Mouse (Mus musculus) intestine, embryonic 14.5 days (tissue): ENCODE measurements around the gene Foxn3. TPM values are rescaled to one million over a fixed set of nuclear protein-coding genes. Genes with fewer than 3 reads are reported as not detected.

ENCODE experiments used
- ATAC-seq: fragments of 200-750 bp; cut with Nextera tagmentation; replicated peaks from 2 replicates; pipeline ENCODE4 v1.8.0; 2017; ENCODE audit warnings: low read depth, moderate number of reproducible peaks, moderate TSS enrichment, moderate library complexity; ENCODE audit not compliant: low FRiP score, low TSS enrichment
- DNase-seq: peaks from one replicate; pipeline ENCODE4 v3.0.0-alpha.2; 2018; ENCODE audit warnings: low spot score
- H3K27ac ChIP-seq: fragments of 300-500 bp; sonication (generic); 2 replicates; pipeline ENCODE4 v1.5.1; 2014; ENCODE audit warnings: low read depth, mild to moderate bottlenecking, control low read depth
- H3K27me3 ChIP-seq: fragments of 300-500 bp; sonication (generic); replicated peaks from 2 replicates; pipeline ENCODE4 v1.6.1; 2014; ENCODE audit warnings: low read length, control low read depth; ENCODE audit not compliant: control insufficient read depth, insufficient read depth
- H3K36me3 ChIP-seq: fragments of 300-500 bp; sonication (generic); 2 replicates; pipeline ENCODE4 v1.6.1; 2014; ENCODE audit warnings: low read length, control low read depth; ENCODE audit not compliant: control insufficient read depth, insufficient read depth
- H3K4me1 ChIP-seq: fragments of 300-500 bp; sonication (generic); replicated peaks from 2 replicates; pipeline ENCODE4 v1.6.1; 2014; ENCODE audit warnings: low read length, control low read depth, mixed read lengths; ENCODE audit not compliant: control insufficient read depth, insufficient read depth
- H3K4me2 ChIP-seq: fragments of 300-500 bp; sonication (generic); 2 replicates; pipeline ENCODE4 v1.6.1; 2014; ENCODE audit warnings: low read length
- H3K4me3 ChIP-seq: fragments of 300-500 bp; sonication (generic); 2 replicates; pipeline ENCODE4 v1.5.1; 2014; ENCODE audit warnings: low read depth, low read length, control low read depth, mixed read lengths
- H3K9ac ChIP-seq: fragments of 300-500 bp; sonication (generic); 2 replicates; pipeline ENCODE4 v1.6.1; 2014; ENCODE audit warnings: mild to moderate bottlenecking, low read length
- H3K9me3 ChIP-seq: fragments of 300-500 bp; sonication (generic); 2 replicates; pipeline ENCODE4 v1.6.1; 2016; ENCODE audit warnings: low read length, control low read depth; ENCODE audit not compliant: control insufficient read depth
- WGBS: fragments of 180-500 bp; shearing (Covaris S2); extraction: QIAGEN DNeasy Blood & Tissue Kit; methylation state at CpG from one replicate; pipeline ENCODE4 v1.1.7; 2014; 5-methylcytosine and 5-hydroxymethylcytosine counted together
- polyA plus RNA-seq: library from polyadenylated mRNA; unstranded; fragments of >200 nt; fragmentation: Nextera tagmentation; extraction: Ambion mirVana; gene quantifications from 2 replicates; pipeline ENCODE4 v1.2.1, GENCODE M21; 2014

Gene Foxn3
- polyA plus RNA-seq, 1 experiment from 2014 or later: 74.3 TPM

GRCm38 (mm10) chr12:99457521-99458205, 105.7 kb downstream of the Foxn3 start:
- H3K36me3 ChIP-seq: no peaks in the 10 kb centered on the region
- 64% methylated on average over 10 of the region's 10 CpGs for WGBS
- H3K4me1 ChIP-seq: peaks cover 10% of the 10 kb centered on the region; the same call in 1 of the 2 replicates
- H3K4me2 ChIP-seq: no peak overlapping the region
- DNase-seq (no peak), ATAC-seq (no peak)
- H3K9me3 ChIP-seq: no peaks in the 10 kb centered on the region
- no peak overlapping the region for H3K9ac ChIP-seq
- no peak overlapping the region for H3K4me3 ChIP-seq
- no peak overlapping the region; the same call in 1 of the 2 replicates for H3K27ac ChIP-seq
- H3K27me3 ChIP-seq: no peaks in the 10 kb centered on the region

- Histone ChIP-seq H3K9me3 (no peaks in the 10 kb centered on the region), H3K4me3 (no peak overlapping the region), H3K36me3 (no peaks in the 10 kb centered on the region), H3K4me2 (no peak overlapping the region), H3K27me3 (no peaks in the 10 kb centered on the region), H3K4me1 (peaks cover 10% of the 10 kb centered on the region; the same call in 1 of the 2 replicates), H3K9ac (no peak overlapping the region), H3K27ac (no peak overlapping the region)
- 90% methylated on average over 8 of the region's 8 CpGs for WGBS
- no peak for DNase-seq
- ATAC-seq: no peak
These were observed 107.8 kb downstream of the Foxn3 start for GRCm38 (mm10) chr12:99455580-99455979.

GRCm38 (mm10) chr12:99454394-99454793, 109.0 kb downstream of the Foxn3 start:
- ATAC-seq: no peak
- H3K9me3 ChIP-seq: no peaks in the 10 kb centered on the region
- 80% methylated on average over 9 of the region's 9 CpGs for WGBS

GRCm38 (mm10) chr12:99453797-99454196, 109.6 kb downstream of the Foxn3 start:
- ATAC-seq (no peak), DNase-seq (no peak)
- Histone ChIP-seq H3K4me3 (no peak overlapping the region), H3K27ac (no peak overlapping the region), H3K4me2 (no peak overlapping the region), H3K27me3 (no peaks in the 10 kb centered on the region), H3K36me3 (no peaks in the 10 kb centered on the region), H3K4me1 (peaks cover 10% of the 10 kb centered on the region; the same call in 1 of the 2 replicates), H3K9me3 (no peaks in the 10 kb centered on the region), H3K9ac (no peak overlapping the region)
- 42% methylated on average over 4 of the region's 4 CpGs for WGBS

More at GRCm38 (mm10) chr12:99454394-99454793, 109.0 kb downstream of the Foxn3 start:
- no peak overlapping the region for H3K4me2 ChIP-seq
- H3K4me1 ChIP-seq: peaks cover 10% of the 10 kb centered on the region; the same call in 1 of the 2 replicates
- H3K36me3 ChIP-seq: no peaks in the 10 kb centered on the region
- no peak overlapping the region for H3K4me3 ChIP-seq
- no peak overlapping the region for H3K27ac ChIP-seq
- no peak for DNase-seq
- H3K9ac ChIP-seq: no peak overlapping the region
- no peaks in the 10 kb centered on the region for H3K27me3 ChIP-seq

GRCm38 (mm10) chr12:99450076-99450475, 113.3 kb downstream of the Foxn3 start:
- H3K9me3 ChIP-seq: no peaks in the 10 kb centered on the region
- H3K27ac ChIP-seq: no peak overlapping the region
- no peak overlapping the region for H3K4me2 ChIP-seq
- H3K4me1 ChIP-seq: no peaks in the 10 kb centered on the region
- H3K36me3 ChIP-seq: no peaks in the 10 kb centered on the region
- DNase-seq (no peak), ATAC-seq (no peak)
- no peaks in the 10 kb centered on the region for H3K27me3 ChIP-seq
- WGBS: 85% methylated on average over 6 of the region's 6 CpGs
- H3K9ac ChIP-seq: no peak overlapping the region
- no peak overlapping the region for H3K4me3 ChIP-seq

GRCm38 (mm10) chr12:99447791-99448190, 115.6 kb downstream of the Foxn3 start:
- Histone ChIP-seq H3K36me3 (no peaks in the 10 kb centered on the region), H3K4me2 (no peak overlapping the region), H3K9me3 (no peaks in the 10 kb centered on the region), H3K27me3 (no peaks in the 10 kb centered on the region), H3K4me1 (no peaks in the 10 kb centered on the region), H3K9ac (no peak overlapping the region), H3K27ac (no peak overlapping the region), H3K4me3 (no peak overlapping the region)
- no peak for DNase-seq
- ATAC-seq: no peak
- 91% methylated on average over 5 of the region's 5 CpGs for WGBS

GRCm38 (mm10) chr12:99445018-99445674, 118.2 kb downstream of the Foxn3 start:
- no peaks in the 10 kb centered on the region for H3K9me3 ChIP-seq
- H3K27me3 ChIP-seq: no peaks in the 10 kb centered on the region
- H3K27ac ChIP-seq: no peak overlapping the region
- H3K4me2 ChIP-seq: no peak overlapping the region
- ATAC-seq: peak; percentile 70
- H3K4me3 ChIP-seq: no peak overlapping the region
- no peak overlapping the region for H3K9ac ChIP-seq
- no peaks in the 10 kb centered on the region for H3K4me1 ChIP-seq
- 56% methylated on average over 6 of the region's 6 CpGs for WGBS
- no peaks in the 10 kb centered on the region for H3K36me3 ChIP-seq
- DNase-seq: no peak

- Histone ChIP-seq H3K27ac (no peak overlapping the region), H3K9ac (no peak overlapping the region), H3K4me1 (no peaks in the 10 kb centered on the region), H3K9me3 (no peaks in the 10 kb centered on the region), H3K36me3 (no peaks in the 10 kb centered on the region), H3K4me2 (no peak overlapping the region), H3K4me3 (no peak overlapping the region), H3K27me3 (no peaks in the 10 kb centered on the region)
- DNase-seq: no peak
- 85% methylated on average over 3 of the region's 3 CpGs for WGBS
- ATAC-seq: no peak
These were observed 120.6 kb downstream of the Foxn3 start for GRCm38 (mm10) chr12:99442819-99443218.
